9 mouse cellular contexts compared by ENCODE assay signal in genomic region chr1:125542008-125542999, GRCm38 (mm10). TPM values are rescaled to one million over a fixed set of nuclear protein-coding genes. Genes with fewer than 3 reads are reported as not detected.
DNase-seq lines count a peak whose midpoint lies in the region; ATAC-seq lines count a peak whose summit lies in the region.
"Had no signal": no experiment of that assay in that cellular context is flagged by ENCODE, and none has a peak within 500 bp of the region (broad histone marks: within the 10 kb centered on the region; RNA-seq: fewer than 3 reads in every experiment).

No protein-coding gene starts in this region.

- no peaks in the 10 kb centered on the region for H3K36me3 ChIP-seq in kidney, embryonic 16.5 days (ENCODE audit: insufficient read depth, low read length)

- H3K4me1 ChIP-seq in kidney, embryonic 16.5 days (ENCODE audit: insufficient read depth, low read length) = no peaks in the 10 kb centered on the region

- H3K9me3 ChIP-seq in kidney, embryonic 16.5 days (ENCODE audit: low read length) = no peaks in the 10 kb centered on the region

- DNase-seq in kidney, adult 11 months = peak; percentile 44
- DNase-seq in adrenal gland, adult (ENCODE audit: inconsistent age in 2 of 2, low spot score in 1 of 2) = peak; percentile 37 to 90
- DNase-seq in gastrocnemius, adult 8-10 months (ENCODE audit: low spot score in 2 of 2) = peak; percentile 53 to 72
- DNase-seq in kidney, postnatal 10 days = peak; percentile 36
- no peak for DNase-seq in left cerebral cortex, adult 18-20 months (ENCODE audit: low spot score in 2 of 2)
- DNase-seq in spleen, postnatal 14 days (ENCODE audit: low spot score in 2 of 2) = no peak
- no peak for DNase-seq in embryo, embryonic 11 days

- 69% methylated on average over 7 of the region's 7 CpGs for WGBS in kidney, embryonic 16.5 days

- no peaks in the 10 kb centered on the region for H3K27me3 ChIP-seq in kidney, embryonic 16.5 days (ENCODE audit: insufficient read depth, low read length)

- H3K4me2 ChIP-seq in kidney, embryonic 16.5 days (replicated peaks; ENCODE audit: low read depth, low read length) = no peak overlapping the region

- H3K9ac ChIP-seq in kidney, embryonic 16.5 days (replicated peaks; ENCODE audit: low read length) = no peak overlapping the region

- no peak overlapping the region for H3K27ac ChIP-seq in kidney, embryonic 16.5 days (ENCODE audit: low read length)
- H3K27ac ChIP-seq: macrophage had no signal

- ATAC-seq in kidney, embryonic 16.5 days (ENCODE audit: low FRiP score, low TSS enrichment) = no peak

- H3K4me3 ChIP-seq in kidney, embryonic 16.5 days (ENCODE audit: low read length) = no peak overlapping the region

RNA-seq across cellular contexts. Expression of gene Slc35f5, which starts 18.1 kb away (rescaled TPM):
- polyA plus RNA-seq in kidney, embryonic 16.5 days (2015; fragmentation: Nextera tagmentation; extraction: Ambion mirVana) = 56.1 and 59.6 TPM in 2 replicates
- total RNA-seq in gastrocnemius, adult 8-10 months (2022) = 10 to 100 TPM; 22.7 to 34.2 (median 28.1) TPM
- 10 to 100 TPM; 20.8 to 23.6 TPM for total RNA-seq in left cerebral cortex, adult 18-20 months (2021)

Comparison
In these comparisons a context has a peak if more than half of its experiments do, and no peak if none do; other contexts are left out.
1. DNase-seq: peak in kidney, adult 11 months (single experiment), adrenal gland, adult (2 of 2), gastrocnemius, adult 8-10 months (2 of 2) and kidney, postnatal 10 days (single experiment); none in left cerebral cortex, adult 18-20 months (0 of 2), spleen, postnatal 14 days (0 of 2) and embryo, embryonic 11 days (single experiment).